Mouse (Mus musculus) skeletal muscle tissue, postnatal 0 days (tissue): ENCODE measurements around the gene Csrnp2. TPM values are rescaled to one million over a fixed set of nuclear protein-coding genes. Genes with fewer than 3 reads are reported as not detected.

Experiments
- polyA plus RNA-seq: library from polyadenylated mRNA; unstranded; fragments of >200 nt; fragmentation: Nextera tagmentation; extraction: Ambion mirVana; gene quantifications from 2 replicates; pipeline ENCODE4 v1.2.1, GENCODE M21; 2015

Csrnp2 gene
- 4.5 and 4.8 TPM in 2 replicates for polyA plus RNA-seq

DNA sequence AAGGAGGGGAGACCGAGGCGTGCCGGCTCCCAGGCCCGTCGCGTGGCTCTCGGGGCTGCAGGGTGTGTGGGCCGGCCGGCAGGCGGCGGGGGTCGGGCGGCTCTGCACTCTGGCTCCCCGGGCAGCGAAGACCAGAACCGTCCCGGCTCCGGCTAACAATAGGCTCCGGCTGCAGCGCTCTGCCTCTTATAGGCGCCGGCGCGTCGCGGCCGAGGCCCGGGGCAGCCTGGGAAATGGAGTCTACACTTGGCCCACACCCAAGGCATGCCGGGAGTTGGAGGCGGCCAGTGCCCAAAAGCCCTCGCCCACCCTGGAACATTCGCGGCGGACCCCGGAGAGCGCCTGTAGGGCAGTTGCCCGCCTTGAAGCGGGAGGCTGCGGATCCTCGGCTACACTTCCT lies at the start of gene Csrnp2:
TSS of gene Csrnp2 (minus strand) at position 387 of the 400 bp plus-strand sequence.

DNA sequence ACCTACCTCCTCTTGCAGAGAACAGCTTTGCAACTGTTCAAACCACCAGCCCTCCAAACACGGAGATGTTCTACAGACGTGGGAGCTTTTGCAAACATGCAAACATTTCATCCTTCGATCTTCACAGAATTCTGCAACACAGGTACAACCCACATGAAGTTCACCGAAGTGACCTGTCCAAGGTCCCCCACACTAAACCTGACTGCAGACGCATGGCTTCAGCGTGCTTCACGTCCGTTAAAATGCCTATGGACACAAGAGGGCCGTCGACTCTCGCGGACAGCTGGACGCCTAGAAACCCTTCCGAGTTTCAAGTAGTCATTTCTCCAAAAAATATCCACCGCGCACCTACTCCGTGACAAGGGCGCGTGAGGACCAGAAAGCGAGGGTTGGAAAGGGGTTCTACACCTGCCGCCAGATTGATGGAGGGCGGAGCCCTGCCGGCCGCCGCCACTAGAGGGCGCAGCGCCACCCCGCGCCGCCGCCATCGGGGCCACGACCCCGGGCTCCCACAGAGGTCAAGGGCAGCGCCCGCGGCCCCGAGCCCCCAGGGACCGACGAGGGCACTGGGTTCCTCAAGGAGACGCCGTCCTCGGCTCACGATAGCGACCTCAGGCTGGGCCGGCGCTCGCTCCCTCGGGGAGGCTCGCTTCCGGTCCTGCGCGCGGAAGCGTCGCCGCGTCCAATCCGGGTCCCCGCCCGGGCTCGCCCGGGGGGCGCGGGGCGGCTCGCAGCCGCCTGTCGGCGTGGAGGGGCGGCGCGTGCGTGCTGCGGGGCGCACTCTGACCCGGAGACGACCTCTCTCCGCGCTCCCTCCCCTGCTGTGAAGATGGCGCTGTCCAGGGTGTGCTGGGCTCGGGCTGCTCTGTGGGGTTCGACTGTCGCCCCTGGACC lies 26.7 kb downstream of the Csrnp2 start, which contains the start of gene Letmd1:
TSS of gene Letmd1 (plus strand) at position 729 of the 894 bp plus-strand sequence.

Other genes starting within 250 kb of the Csrnp2 start
- gene Tmprss12, start 214.7 kb downstream of the Csrnp2 start, polyA plus RNA-seq, result not detected in 2 replicates
- 3.0 and 4.1 TPM in 2 replicates for gene Mettl7a1, start 191.3 kb downstream of the Csrnp2 start, polyA plus RNA-seq
- gene Mettl7a3, start 160.6 kb downstream of the Csrnp2 start, polyA plus RNA-seq, result 0.09 TPM in 1 of 2 replicates, not detected in the other
- gene Methig1, start 142.3 kb downstream of the Csrnp2 start, polyA plus RNA-seq, result not detected in 2 replicates
- not detected in 2 replicates for gene Mettl7a2, start 142.3 kb downstream of the Csrnp2 start, polyA plus RNA-seq
- gene Higd1c, start 130.9 kb downstream of the Csrnp2 start, polyA plus RNA-seq, result not detected in 2 replicates
- gene Gm5475, start 73.3 kb downstream of the Csrnp2 start, polyA plus RNA-seq, result 0.12 TPM in 1 of 2 replicates, not detected in the other
- gene Slc11a2, start 70.4 kb downstream of the Csrnp2 start, polyA plus RNA-seq, result 6.4 and 10.4 TPM in 2 replicates
- 18.3 and 19.7 TPM in 2 replicates for gene Letmd1, start 26.5 kb downstream of the Csrnp2 start, polyA plus RNA-seq
- 11.4 and 14.0 TPM in 2 replicates for gene Tfcp2, start 56.5 kb upstream of the Csrnp2 start, polyA plus RNA-seq
- 2.5 and 3.0 TPM in 2 replicates for gene Pou6f1, start 104.5 kb upstream of the Csrnp2 start, polyA plus RNA-seq
- 105 and 112 TPM in 2 replicates for gene Dazap2, start 119.9 kb upstream of the Csrnp2 start, polyA plus RNA-seq
- 8.2 and 12.9 TPM in 2 replicates for gene Smagp, start 141.5 kb upstream of the Csrnp2 start, polyA plus RNA-seq
- 0.74 and 0.91 TPM in 2 replicates for gene Bin2, start 174.1 kb upstream of the Csrnp2 start, polyA plus RNA-seq
- 2.1 and 3.4 TPM in 2 replicates for gene Cela1, start 192.4 kb upstream of the Csrnp2 start, polyA plus RNA-seq
- gene Galnt6, start 233.9 kb upstream of the Csrnp2 start, polyA plus RNA-seq, result 0.95 and 1.9 TPM in 2 replicates